In genomic region chr6:116337835-116338501, GRCm38 (mm10) we compare ENCODE assay signal across 8 mouse cellular contexts. TPM values are rescaled to one million over a fixed set of nuclear protein-coding genes. Genes with fewer than 3 reads are reported as not detected.
DNase-seq lines count a peak whose midpoint lies in the region; ATAC-seq lines count a peak whose summit lies in the region.

TSS of gene March8 (plus strand) at chr6:116338024.

- peak within 1 kb of the TSS; percentile 76 for H3K4me2 ChIP-seq in heart, embryonic 15.5 days
- H3K4me2 ChIP-seq in liver, embryonic 15.5 days: peak within 1 kb of the TSS; percentile 78
- peak within 1 kb of the TSS; percentile 70 for H3K4me2 ChIP-seq in neural tube, embryonic 12.5 days (replicated peaks)

- peak within 1 kb of the TSS; percentile 92 for H3K27ac ChIP-seq in forebrain, embryonic 10.5 days
- H3K27ac ChIP-seq in heart, embryonic 15.5 days: peak within 1 kb of the TSS; percentile 53
- H3K27ac ChIP-seq in liver, embryonic 15.5 days (replicated peaks): peak within 1 kb of the TSS; percentile 92
- H3K27ac ChIP-seq in neural tube, embryonic 12.5 days: no peak within 1 kb of the TSS

- ATAC-seq in CD4-positive, CD25-positive, alpha-beta regulatory T cell, adult 4 months: peak; percentile 58
- peak; percentile 98 for ATAC-seq in heart, embryonic 15.5 days (replicated peaks; ENCODE audit: insufficient number of reproducible peaks, insufficient read depth, low FRiP score, low read depth)
- peak; percentile 94 for ATAC-seq in liver, embryonic 15.5 days (ENCODE audit: insufficient read depth)
- peak; percentile 96 for ATAC-seq in neural tube, embryonic 12.5 days (ENCODE audit: low FRiP score, low read depth)

- peak; percentile 65 for DNase-seq in c-Kit-positive CD71-negative TER-119-negative erythroid progenitor cells, embryonic 14.5 days (ENCODE audit: low read depth)
- peak; percentile 86 for DNase-seq in forebrain, embryonic 10.5 days (ENCODE audit: extremely low spot score, low spot score)
- peak; percentile 96 to 98 for DNase-seq in kidney, postnatal 36 days
- peak; percentile 70 for DNase-seq in telencephalon, adult 2 months (ENCODE audit: low read depth, low spot score)

- peak within 1 kb of the TSS; percentile 95 for H3K4me3 ChIP-seq in forebrain, embryonic 10.5 days
- H3K4me3 ChIP-seq in heart, embryonic 15.5 days: peak within 1 kb of the TSS; percentile 98
- H3K4me3 ChIP-seq in liver, embryonic 15.5 days (replicated peaks): peak within 1 kb of the TSS; percentile 88
- peak within 1 kb of the TSS; percentile 97 for H3K4me3 ChIP-seq in neural tube, embryonic 12.5 days

- H3K4me1 ChIP-seq in forebrain, embryonic 10.5 days: peaks cover 13% of the 10 kb centered on the region
- peaks cover 5% of the 10 kb centered on the region; the same call in 1 of the 2 replicates for H3K4me1 ChIP-seq in heart, embryonic 15.5 days (replicated peaks)
- H3K4me1 ChIP-seq in liver, embryonic 15.5 days (replicated peaks): peaks cover 38% of the 10 kb centered on the region
- H3K4me1 ChIP-seq in neural tube, embryonic 12.5 days: peaks cover 12% of the 10 kb centered on the region

- no peaks in the 10 kb centered on the region for H3K9me3 ChIP-seq in forebrain, embryonic 10.5 days
- no peaks in the 10 kb centered on the region for H3K9me3 ChIP-seq in heart, embryonic 15.5 days (replicated peaks)
- H3K9me3 ChIP-seq in liver, embryonic 15.5 days (replicated peaks): no peaks in the 10 kb centered on the region
- H3K9me3 ChIP-seq in neural tube, embryonic 12.5 days: no peaks in the 10 kb centered on the region

- 0 out of 2 replicates have a peak, but pooled peaks cover 4% of the 10 kb centered on the region for H3K36me3 ChIP-seq in forebrain, embryonic 10.5 days (replicated peaks)
- no peaks in the 10 kb centered on the region for H3K36me3 ChIP-seq in heart, embryonic 15.5 days
- H3K36me3 ChIP-seq in liver, embryonic 15.5 days (replicated peaks): peaks cover 13% of the 10 kb centered on the region; the same call in 1 of the 2 replicates
- no peaks in the 10 kb centered on the region for H3K36me3 ChIP-seq in neural tube, embryonic 12.5 days

- H3K27me3 ChIP-seq in forebrain, embryonic 10.5 days (ENCODE audit: poor library complexity, severe bottlenecking): peaks cover 15% of the 10 kb centered on the region
- peaks cover 4% of the 10 kb centered on the region for H3K27me3 ChIP-seq in heart, embryonic 15.5 days
- H3K27me3 ChIP-seq in liver, embryonic 15.5 days: peaks cover 11% of the 10 kb centered on the region
- H3K27me3 ChIP-seq in neural tube, embryonic 12.5 days (replicated peaks): no peaks in the 10 kb centered on the region; the same call in none of the 2 replicates

- peak within 1 kb of the TSS; percentile 77 for H3K9ac ChIP-seq in heart, embryonic 15.5 days
- H3K9ac ChIP-seq in liver, embryonic 15.5 days: peak within 1 kb of the TSS; percentile 93
- peak within 1 kb of the TSS; percentile 88 for H3K9ac ChIP-seq in neural tube, embryonic 12.5 days

- WGBS in forebrain, embryonic 10.5 days: under 1% methylated on average over 75 of the region's 75 CpGs
- 1% methylated on average over 74 of the region's 75 CpGs for WGBS in heart, embryonic 15.5 days
- WGBS in liver, embryonic 15.5 days (ENCODE audit: insufficient replicate concordance): under 1% methylated on average over 75 of the region's 75 CpGs
- WGBS in neural tube, embryonic 12.5 days: under 1% methylated on average over 75 of the region's 75 CpGs

RNA-seq across cellular contexts. Expression of gene March8, which starts in this region (rescaled TPM):
- polyA plus RNA-seq in CD4-positive, CD25-positive, alpha-beta regulatory T cell, adult 4 months (2017; shearing (Covaris generic)): under 1 TPM; 0.40 to 0.86 TPM
- polyA plus RNA-seq in forebrain, embryonic 10.5 days (2016; fragmentation: Nextera tagmentation; extraction: Ambion mirVana): 25.3 TPM in 2 replicates
- polyA plus RNA-seq in heart, embryonic 15.5 days (2015; fragmentation: Nextera tagmentation; extraction: Ambion mirVana): 21.8 and 26.0 TPM in 2 replicates
- polyA plus RNA-seq in liver, embryonic 15.5 days (2015; fragmentation: Nextera tagmentation; extraction: Ambion mirVana): 95.4 and 97.7 TPM in 2 replicates
- 58.2 and 65.6 TPM in 2 replicates for polyA plus RNA-seq in neural tube, embryonic 12.5 days (2016; fragmentation: Nextera tagmentation; extraction: Ambion mirVana)

Comparison
In these comparisons a context has a peak if more than half of its experiments do, and no peak if none do; other contexts are left out.
1. RNA of gene March8 (polyA plus RNA-seq): 95.4 to 97.7 TPM in liver, embryonic 15.5 days, 58.2 to 65.6 TPM in neural tube, embryonic 12.5 days, 25.3 TPM in forebrain, embryonic 10.5 days and 21.8 to 26.0 TPM in heart, embryonic 15.5 days; 0.40 to 0.86 TPM in CD4-positive, CD25-positive, alpha-beta regulatory T cell, adult 4 months; every median in the first group is over 10 times any median in the second.
2. Peak in ATAC-seq in CD4-positive, CD25-positive, alpha-beta regulatory T cell, adult 4 months; RNA of the gene not detected or under 1 TPM.
3. Peak in every context shown above with its lines, with median percentiles within 50 percentile points of each other: ATAC-seq, DNase-seq, H3K4me3 ChIP-seq, H3K4me2 ChIP-seq and H3K9ac ChIP-seq.